Mouse (Mus musculus): ENCODE results near the gene Il20.

Il20 gene

DNA sequence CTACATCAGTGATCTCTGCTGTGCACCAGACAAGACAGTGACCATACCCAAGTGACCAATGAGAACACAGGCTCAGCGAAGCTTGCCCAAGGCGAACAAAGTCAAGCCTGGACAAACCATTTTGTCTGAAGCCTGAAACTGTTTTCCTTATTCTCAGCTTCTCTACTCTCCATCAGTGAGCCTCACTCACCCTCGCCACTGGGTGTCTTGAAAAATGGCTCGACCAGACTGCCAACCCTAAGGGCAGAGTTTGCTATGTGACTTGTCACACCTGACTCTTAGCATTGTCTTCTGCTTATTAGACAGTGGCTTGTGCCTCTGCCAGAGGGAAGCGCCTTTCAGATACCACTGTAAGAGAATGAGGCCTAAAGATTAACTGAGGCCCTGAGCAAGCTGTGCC, 46.5 kb downstream of the Il20 start:
- no peak for DNase-seq

- DNase-seq = peak; percentile 64
Observed at GRCm38 (mm10) chr1:130864238-130864637, 47.0 kb downstream of the Il20 start.

DNA sequence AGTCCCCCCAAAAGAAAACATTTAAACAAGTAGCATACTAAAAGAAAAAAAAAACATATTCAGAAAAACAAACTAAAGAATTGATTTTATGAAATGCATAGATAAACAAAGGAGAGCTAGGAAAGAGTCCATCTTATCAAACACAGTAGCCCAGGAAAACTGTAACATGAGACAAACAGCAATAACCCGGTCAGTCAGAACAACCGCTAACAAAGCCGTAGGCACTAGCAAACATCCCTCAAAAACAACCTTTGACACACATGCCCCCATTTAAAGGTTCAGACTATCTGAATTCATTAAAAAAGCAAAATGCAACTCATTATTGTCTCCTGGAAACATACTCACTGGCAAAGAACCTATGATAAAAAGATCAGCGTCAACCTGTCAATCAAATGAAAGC, 53.8 kb downstream of the Il20 start:
- no peak for DNase-seq
